In the genomic region with DNA sequence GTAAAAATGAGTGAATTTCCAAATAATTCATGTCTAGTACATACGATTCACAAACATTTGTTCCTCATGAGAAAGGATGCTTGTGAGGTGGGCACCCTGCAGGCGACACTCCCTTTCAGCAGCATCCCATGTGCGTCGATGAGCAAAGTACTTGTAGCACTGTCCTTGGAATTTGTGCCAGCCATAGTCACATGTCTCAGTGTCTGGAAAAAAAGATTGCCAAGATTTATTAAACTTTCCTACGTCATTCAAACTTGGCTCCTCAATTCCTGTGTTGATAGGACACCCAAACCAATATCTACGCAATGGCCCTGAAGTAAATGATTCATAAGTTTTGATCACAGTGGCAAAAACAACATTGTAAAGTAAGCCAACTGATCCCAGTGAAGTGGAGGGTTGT, we compare ENCODE assay signal across 27 mouse cellular contexts.
"Had no signal": no experiment of that assay in that cellular context is flagged by ENCODE, and none has a peak within 500 bp of the region (broad histone marks: within the 10 kb centered on the region; RNA-seq: fewer than 3 reads in every experiment).

No protein-coding gene starts in this region.

- H3K4me1 ChIP-seq: heart, embryonic 13.5 days; heart, embryonic 15.5 days; hindbrain, embryonic 13.5 days; hindbrain, embryonic 15.5 days; kidney, embryonic 15.5 days; limb, embryonic 15.5 days; liver, embryonic 13.5 days; liver, embryonic 15.5 days had no signal

- H3K4me2 ChIP-seq: heart, embryonic 11.5 days; heart, embryonic 13.5 days; heart, embryonic 15.5 days; hindbrain, embryonic 13.5 days; hindbrain, embryonic 15.5 days; kidney, embryonic 15.5 days; limb, embryonic 13.5 days; limb, embryonic 15.5 days; liver, embryonic 11.5 days; liver, embryonic 13.5 days; liver, embryonic 15.5 days had no signal

- DNase-seq: gastrocnemius, postnatal 14 days; heart, adult 11 months; heart, adult 2 months; heart, postnatal 14 days; heart, postnatal 36 days; kidney, adult 11 months; kidney, adult 2 months; kidney, adult 9 months; kidney, postnatal 14 days; kidney, postnatal 36 days; layer of hippocampus, adult 9-11 months; layer of hippocampus, postnatal 36 days; left cerebral cortex, postnatal 4 days; liver, embryonic 13.5 days had no signal

- H3K9me3 ChIP-seq: heart, embryonic 13.5 days; heart, embryonic 15.5 days; hindbrain, embryonic 13.5 days; hindbrain, embryonic 15.5 days; kidney, embryonic 15.5 days; limb, embryonic 13.5 days; limb, embryonic 15.5 days; liver, embryonic 13.5 days; liver, embryonic 15.5 days had no signal

- H3K36me3 ChIP-seq: liver, embryonic 13.5 days; liver, embryonic 15.5 days had no signal

- H3K4me3 ChIP-seq: heart, adult 2 months; heart, embryonic 13.5 days; heart, embryonic 15.5 days; hindbrain, embryonic 13.5 days; hindbrain, embryonic 15.5 days; kidney, embryonic 15.5 days; limb, embryonic 13.5 days; limb, embryonic 15.5 days; liver, embryonic 13.5 days; liver, embryonic 15.5 days had no signal

- H3K9ac ChIP-seq: heart, embryonic 13.5 days; heart, embryonic 15.5 days; hindbrain, embryonic 13.5 days; hindbrain, embryonic 15.5 days; kidney, embryonic 15.5 days; limb, embryonic 13.5 days; limb, embryonic 15.5 days; liver, embryonic 13.5 days; liver, embryonic 15.5 days had no signal

- ATAC-seq: hindbrain, postnatal 0 days; intestine, embryonic 16.5 days had no signal

- H3K27ac ChIP-seq: heart, adult 2 months; heart, embryonic 13.5 days; heart, embryonic 15.5 days; hindbrain, embryonic 13.5 days; hindbrain, embryonic 15.5 days; hindbrain, postnatal 0 days; kidney, embryonic 15.5 days; kidney, postnatal 0 days; limb, embryonic 13.5 days; limb, embryonic 15.5 days; liver, embryonic 13.5 days; liver, embryonic 15.5 days had no signal

- H3K27me3 ChIP-seq: heart, embryonic 13.5 days; heart, embryonic 15.5 days; hindbrain, embryonic 13.5 days; hindbrain, embryonic 15.5 days; kidney, embryonic 15.5 days; limb, embryonic 13.5 days; limb, embryonic 15.5 days; liver, embryonic 13.5 days; liver, embryonic 15.5 days had no signal
